Mouse (Mus musculus): ENCODE results near the gene Tmcc2. TPM values are rescaled to one million over a fixed set of nuclear protein-coding genes. Genes with fewer than 3 reads are reported as not detected.

The Tmcc2 gene
- total RNA-seq, 2 experiments from 2014 or later, result 242 to 256 TPM

- TF ChIP-seq CTCF (conservative IDR thresholded peaks at IDR 0.05), result no peak
- DNase-seq (ENCODE audit: low spot score in 2 of 2), result no peak
- Histone ChIP-seq H3K27ac (no peak overlapping the region), H3K4me3 (no peak overlapping the region)
Observed at GRCm38 (mm10) chr1:132308674-132309073, 82.4 kb downstream of the Tmcc2 start.

DNA sequence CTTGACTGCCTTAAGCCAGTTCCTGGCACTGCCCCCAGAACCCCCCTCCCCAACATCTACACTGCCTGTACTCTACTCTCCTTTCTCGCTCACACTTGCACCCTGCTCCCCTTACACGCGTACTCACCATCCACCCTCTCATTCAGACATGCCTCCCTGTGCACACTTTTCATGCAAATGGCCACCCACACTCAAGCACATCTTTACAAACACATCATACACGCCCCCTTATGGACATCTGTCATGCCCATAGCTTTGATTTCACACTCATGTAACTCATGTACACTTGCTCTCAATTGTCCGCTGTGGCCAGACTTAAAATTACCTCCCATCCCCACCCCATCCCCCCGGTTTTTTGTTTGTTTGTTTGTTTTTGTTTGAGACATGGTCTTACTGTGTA, 83.1 kb downstream of the Tmcc2 start:
- Histone ChIP-seq H3K4me3 (no peak overlapping the region), H3K27ac (no peak overlapping the region)
- TF ChIP-seq CTCF (conservative IDR thresholded peaks at IDR 0.05), result no peak
- DNase-seq (ENCODE audit: low spot score in 2 of 2), result no peak

GRCm38 (mm10) chr1:132306808-132307207, 84.3 kb downstream of the Tmcc2 start:
- Histone ChIP-seq H3K27ac (no peak overlapping the region), H3K4me3 (no peak overlapping the region)
- TF ChIP-seq CTCF (conservative IDR thresholded peaks at IDR 0.05), result no peak
- DNase-seq (ENCODE audit: low spot score in 2 of 2), result no peak

Other genes with a start within 250 kb of the Tmcc2 start
- gene Lemd1, start 199.8 kb downstream of the Tmcc2 start, total RNA-seq (2021), result under 1 TPM; 0.64 to 0.88 TPM
- gene AC124108.1, start 199.8 kb downstream of the Tmcc2 start, total RNA-seq (2021), result under 1 TPM; 0.47 to 0.61 TPM
- gene Gm10188, start 161.5 kb downstream of the Tmcc2 start, total RNA-seq (2021), result not detected
- gene Klhdc8a, start 92.7 kb downstream of the Tmcc2 start, total RNA-seq (2021), result 1 to 10 TPM; 4.0 to 4.3 TPM
- gene Nuak2, start 75.2 kb downstream of the Tmcc2 start, total RNA-seq (2021), result 1 to 10 TPM in 1 of 2 experiments, under 1 TPM in 1; 0.76 to 1.7 TPM
- 10 to 100 TPM; 49.0 to 50.2 TPM for gene Dstyk, start 26.3 kb upstream of the Tmcc2 start, total RNA-seq (2021)
- 10 to 100 TPM; 64.0 to 71.1 TPM for gene Rbbp5, start 86.1 kb upstream of the Tmcc2 start, total RNA-seq (2021)
- 1 to 10 TPM; 6.3 to 6.4 TPM for gene Tmem81, start 114.9 kb upstream of the Tmcc2 start, total RNA-seq (2021)
- 10 to 100 TPM; 71.8 to 73.9 TPM for gene Cntn2, start 152.0 kb upstream of the Tmcc2 start, total RNA-seq (2021)

All from layer of hippocampus, adult 2 months (tissue).